ENCODE assay signal across 12 mouse cellular contexts in the genomic region with DNA sequence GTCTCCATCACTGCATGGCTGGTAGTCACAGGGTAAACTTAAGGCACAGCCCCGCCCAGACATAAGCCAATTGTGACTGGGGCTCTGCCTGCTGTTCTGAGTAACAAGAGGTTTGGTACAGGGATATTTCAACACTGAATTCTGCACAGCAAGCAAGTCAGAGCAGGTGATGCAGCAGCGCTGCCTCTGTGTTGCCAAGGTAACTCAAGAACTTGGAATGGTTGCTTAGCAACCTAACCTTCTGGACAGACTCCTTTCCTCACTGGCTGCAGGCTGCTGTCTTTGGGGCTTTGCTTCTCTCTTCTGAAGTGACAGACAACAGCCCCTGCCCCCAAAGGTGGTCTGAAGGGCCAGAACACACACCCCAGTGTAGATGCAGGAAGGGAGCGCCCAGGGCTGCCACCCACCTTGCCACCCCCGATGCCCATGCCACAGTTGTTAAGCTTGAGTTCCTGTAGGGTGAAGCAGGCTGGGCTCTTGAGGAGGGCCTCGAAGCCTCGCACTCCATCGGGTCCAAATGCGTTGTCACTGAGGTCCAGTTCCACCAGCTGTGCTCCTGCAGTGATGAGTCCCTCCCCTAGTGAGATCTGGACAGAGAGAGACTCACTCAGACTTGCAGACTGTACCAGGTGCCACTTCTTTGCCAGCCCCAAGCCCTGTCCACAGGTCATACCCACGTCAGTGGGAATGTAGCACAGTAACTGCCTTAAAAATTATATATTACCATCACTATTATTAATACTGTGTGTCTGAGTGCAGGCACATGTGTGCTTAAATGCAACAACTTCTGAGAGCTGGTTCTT. TPM values are rescaled to one million over a fixed set of nuclear protein-coding genes. Genes with fewer than 3 reads are reported as not detected.
DNase-seq lines count a peak whose midpoint lies in the region; ATAC-seq and TF ChIP-seq lines count a peak whose summit lies in the region.
"Had no signal": no experiment of that assay in that cellular context is flagged by ENCODE, and none has a peak within 500 bp of the region (broad histone marks: within the 10 kb centered on the region; RNA-seq: fewer than 3 reads in every experiment).

No protein-coding gene starts in this region.

- no peak overlapping the region for H3K4me2 ChIP-seq in hindbrain, embryonic 12.5 days (replicated peaks)
- H3K4me2 ChIP-seq in midbrain, postnatal 0 days (ENCODE audit: low read depth, low read length, poor library complexity, severe bottlenecking), result no peak overlapping the region
- H3K4me2 ChIP-seq: embryonic facial prominence, embryonic 12.5 days; liver, embryonic 11.5 days had no signal

- peak; percentile 61 for DNase-seq in layer of hippocampus, adult 9-11 months
- no peak for DNase-seq in layer of hippocampus, postnatal 36 days
- peak; percentile 90 for DNase-seq in midbrain, postnatal 0 days (ENCODE audit: low spot score)
- no peak for DNase-seq in ovary, postnatal 10 days (ENCODE audit: low spot score)
- DNase-seq: adrenal gland, postnatal 25 days; kidney, adult 8-10 months had no signal

- ATAC-seq in hindbrain, embryonic 12.5 days (ENCODE audit: low FRiP score), result no peak; the same call in 1 of the 2 replicates
- peak; percentile 87 for ATAC-seq in midbrain, postnatal 0 days (ENCODE audit: low FRiP score)
- no peak for ATAC-seq in monocyte, adult 5-6 weeks (replicated peaks; ENCODE audit: insufficient number of reproducible peaks, low FRiP score, low TSS enrichment, poor library complexity, severe bottlenecking)
- ATAC-seq in erythroid progenitor cell, adult 5-6 weeks (replicated peaks; ENCODE audit: low FRiP score, poor library complexity, severe bottlenecking), result no peak

- no peaks in the 10 kb centered on the region for H3K27me3 ChIP-seq in hindbrain, embryonic 12.5 days
- no peaks in the 10 kb centered on the region for H3K27me3 ChIP-seq in midbrain, postnatal 0 days (ENCODE audit: insufficient read depth, low read length)
- H3K27me3 ChIP-seq: embryonic facial prominence, embryonic 12.5 days had no signal

- WGBS in hindbrain, embryonic 12.5 days, result 90% methylated on average over 9 of the region's 9 CpGs
- 52% methylated on average over 9 of the region's 9 CpGs for WGBS in midbrain, postnatal 0 days

- TF ChIP-seq POLR2A in cortical plate, adult 2 months (IDR thresholded peaks at IDR 0.05; ENCODE audit: extremely low read depth, insufficient read depth, low read length), result peak; percentile 74

- no peaks in the 10 kb centered on the region for H3K9me3 ChIP-seq in hindbrain, embryonic 12.5 days (replicated peaks)
- H3K9me3 ChIP-seq in midbrain, postnatal 0 days (ENCODE audit: low read length), result no peaks in the 10 kb centered on the region
- H3K9me3 ChIP-seq: embryonic facial prominence, embryonic 12.5 days had no signal

- H3K27ac ChIP-seq in cortical plate, adult 2 months (ENCODE audit: insufficient read depth, low read length), result peak overlapping the region; percentile 39
- peak overlapping the region; percentile 67 for H3K27ac ChIP-seq in hindbrain, embryonic 12.5 days
- peak overlapping the region; percentile 90 for H3K27ac ChIP-seq in midbrain, postnatal 0 days (ENCODE audit: low read depth, low read length)
- H3K27ac ChIP-seq: embryonic facial prominence, embryonic 12.5 days had no signal

- H3K36me3 ChIP-seq in hindbrain, embryonic 12.5 days, result peaks cover 93% of the 10 kb centered on the region
- peaks cover 39% of the 10 kb centered on the region for H3K36me3 ChIP-seq in midbrain, postnatal 0 days (ENCODE audit: insufficient read depth, low read length)

- no peak for TF ChIP-seq CTCF in cortical plate, adult 2 months (IDR thresholded peaks at IDR 0.05; ENCODE audit: extremely low read depth, insufficient read depth, low read length)
- TF ChIP-seq CTCF in midbrain, postnatal 0 days (IDR thresholded peaks at IDR 0.05), result no peak

- H3K4me3 ChIP-seq in cortical plate, adult 2 months (ENCODE audit: insufficient read depth, low read length), result no peak overlapping the region
- H3K4me3 ChIP-seq in hindbrain, embryonic 12.5 days, result no peak overlapping the region
- no peak overlapping the region for H3K4me3 ChIP-seq in midbrain, postnatal 0 days (ENCODE audit: low read depth, low read length)
- H3K4me3 ChIP-seq: embryonic facial prominence, embryonic 12.5 days had no signal

- no peak overlapping the region; the same call in 1 of the 2 replicates for H3K9ac ChIP-seq in hindbrain, embryonic 12.5 days
- H3K9ac ChIP-seq in midbrain, postnatal 0 days (replicated peaks; ENCODE audit: low read length, poor library complexity, severe bottlenecking), result 0 out of 2 replicates have a peak overlapping the region, but pooled peaks have one; percentile 8

- peaks cover 6% of the 10 kb centered on the region for H3K4me1 ChIP-seq in cortical plate, adult 2 months (ENCODE audit: control insufficient read depth, insufficient read depth, low read length)
- H3K4me1 ChIP-seq in hindbrain, embryonic 12.5 days, result peaks cover 7% of the 10 kb centered on the region; the same call in 1 of the 2 replicates
- H3K4me1 ChIP-seq in midbrain, postnatal 0 days (ENCODE audit: insufficient read depth, low read length), result peaks cover 3% of the 10 kb centered on the region; the same call in 1 of the 2 replicates
- H3K4me1 ChIP-seq: embryonic facial prominence, embryonic 12.5 days had no signal

RNA-seq across cellular contexts. Expression of gene Chadl, which starts 21.4 kb away (rescaled TPM):
- 10 to 100 TPM; 11.5 to 12.6 TPM for total RNA-seq in layer of hippocampus, postnatal 36 days (2021)
- 22.3 and 23.6 TPM in 2 replicates for polyA plus RNA-seq in cortical plate, adult 2 months (2012; rRNA removed)
- polyA plus RNA-seq in hindbrain, embryonic 12.5 days (2016; fragmentation: Nextera tagmentation; extraction: Ambion mirVana), result 8.4 and 9.0 TPM in 2 replicates
- total RNA-seq in midbrain, postnatal 0 days (2014; rRNA removed), result 44.6 and 61.5 TPM in 2 replicates
- polyA plus RNA-seq in midbrain, postnatal 0 days (2015; fragmentation: Nextera tagmentation; extraction: Ambion mirVana), result 63.9 and 65.6 TPM in 2 replicates
- total RNA-seq in monocyte, adult 5-6 weeks (2017), result 0.29 TPM in 1 of 3 replicates, not detected in the others
- not detected in 2 replicates for total RNA-seq in erythroid progenitor cell, adult 5-6 weeks (2015; ENCODE audit: low replicate concordance)
- total RNA-seq in erythroid progenitor cell, adult 5-6 weeks (2017; ENCODE audit: low replicate concordance), result not detected in 2 replicates

RNA-seq across cellular contexts. Expression of gene Zc3h7b, which starts 26.3 kb away (rescaled TPM):
- 100 to 1,000 TPM; 129 to 141 TPM for total RNA-seq in layer of hippocampus, postnatal 36 days (2021)
- 89.7 and 93.8 TPM in 2 replicates for polyA plus RNA-seq in cortical plate, adult 2 months (2012; rRNA removed)
- 51.6 and 52.1 TPM in 2 replicates for polyA plus RNA-seq in hindbrain, embryonic 12.5 days (2016; fragmentation: Nextera tagmentation; extraction: Ambion mirVana)
- total RNA-seq in midbrain, postnatal 0 days (2014; rRNA removed), result 147 and 154 TPM in 2 replicates
- 43.9 TPM in 2 replicates for polyA plus RNA-seq in midbrain, postnatal 0 days (2015; fragmentation: Nextera tagmentation; extraction: Ambion mirVana)
- total RNA-seq in monocyte, adult 5-6 weeks (2017), result 6.6 to 14.2 TPM (median 7.1 TPM) in 3 replicates
- total RNA-seq in erythroid progenitor cell, adult 5-6 weeks (2015; ENCODE audit: low replicate concordance), result 4.6 and 7.2 TPM in 2 replicates
- 1.8 and 3.6 TPM in 2 replicates for total RNA-seq in erythroid progenitor cell, adult 5-6 weeks (2017; ENCODE audit: low replicate concordance)

RNA-seq across cellular contexts. Expression of gene Rangap1, which starts 26.8 kb away (rescaled TPM):
- 100 to 1,000 TPM; 158 to 165 TPM for total RNA-seq in layer of hippocampus, postnatal 36 days (2021)
- 151 and 154 TPM in 2 replicates for polyA plus RNA-seq in cortical plate, adult 2 months (2012; rRNA removed)
- polyA plus RNA-seq in hindbrain, embryonic 12.5 days (2016; fragmentation: Nextera tagmentation; extraction: Ambion mirVana), result 131 and 134 TPM in 2 replicates
- total RNA-seq in midbrain, postnatal 0 days (2014; rRNA removed), result 154 and 183 TPM in 2 replicates
- polyA plus RNA-seq in midbrain, postnatal 0 days (2015; fragmentation: Nextera tagmentation; extraction: Ambion mirVana), result 142 and 146 TPM in 2 replicates
- 37.6 to 62.3 TPM (median 38.3 TPM) in 3 replicates for total RNA-seq in monocyte, adult 5-6 weeks (2017)
- total RNA-seq in erythroid progenitor cell, adult 5-6 weeks (2015; ENCODE audit: low replicate concordance), result 103 and 106 TPM in 2 replicates
- total RNA-seq in erythroid progenitor cell, adult 5-6 weeks (2017; ENCODE audit: low replicate concordance), result 162 and 182 TPM in 2 replicates

RNA-seq across cellular contexts. Expression of gene L3mbtl2, which starts 54.8 kb away (rescaled TPM):
- total RNA-seq in layer of hippocampus, postnatal 36 days (2021), result 10 to 100 TPM; 34.6 to 37.5 TPM
- polyA plus RNA-seq in cortical plate, adult 2 months (2012; rRNA removed), result 29.6 and 32.7 TPM in 2 replicates
- polyA plus RNA-seq in hindbrain, embryonic 12.5 days (2016; fragmentation: Nextera tagmentation; extraction: Ambion mirVana), result 29.2 and 29.6 TPM in 2 replicates
- 26.6 and 28.4 TPM in 2 replicates for total RNA-seq in midbrain, postnatal 0 days (2014; rRNA removed)
- polyA plus RNA-seq in midbrain, postnatal 0 days (2015; fragmentation: Nextera tagmentation; extraction: Ambion mirVana), result 27.0 and 28.9 TPM in 2 replicates
- 13.0 to 31.2 TPM (median 13.7 TPM) in 3 replicates for total RNA-seq in monocyte, adult 5-6 weeks (2017)
- total RNA-seq in erythroid progenitor cell, adult 5-6 weeks (2015; ENCODE audit: low replicate concordance), result 6.1 and 10.9 TPM in 2 replicates
- 10.4 and 30.9 TPM in 2 replicates for total RNA-seq in erythroid progenitor cell, adult 5-6 weeks (2017; ENCODE audit: low replicate concordance)

Comparison
In these comparisons a context has a peak if more than half of its experiments do, and no peak if none do; other contexts are left out.
1. DNase-seq: peak in layer of hippocampus, adult 9-11 months (single experiment) and midbrain, postnatal 0 days (single experiment); none in layer of hippocampus, postnatal 36 days (0 of 2) and ovary, postnatal 10 days (single experiment).
2. H3K27ac ChIP-seq: peak in every context shown above with its lines; median percentile 90 in midbrain, postnatal 0 days; 67 in hindbrain, embryonic 12.5 days; 39 in cortical plate, adult 2 months.